Mouse (Mus musculus) CH12.LX (cell line): ENCODE measurements around the gene Optc. TPM values are rescaled to one million over a fixed set of nuclear protein-coding genes. Genes with fewer than 3 reads are reported as not detected.

Source experiments
- DNase-seq: peaks from one replicate; pipeline ENCODE4 v3.0.0-alpha.2; 2013; ENCODE audit errors: extremely low read depth
- H3K27ac ChIP-seq: 2 replicates; pipeline ENCODE4 v1.5.1; 2012; ENCODE audit warnings: low read depth, mild to moderate bottlenecking, control low read depth, moderate library complexity; ENCODE audit not compliant: insufficient read depth
- H3K27me3 ChIP-seq: replicated peaks from 2 replicates; pipeline ENCODE3; 2012; ENCODE audit warnings: inconsistent platforms
- H3K36me3 ChIP-seq, 2 experiments: replicated peaks in 1 of 2; 2 replicates each; pipeline versions ENCODE3 to v1.6.1; 2012; ENCODE audit warnings: inconsistent platforms in 1 of 2, low read length in 1 of 2, mild to moderate bottlenecking in 1 of 2, mixed read lengths in 1 of 2, moderate library complexity in 1 of 2; ENCODE audit not compliant: control insufficient read depth in 1 of 2, insufficient read depth in 1 of 2
- H3K4me1 ChIP-seq, 2 experiments: 2 replicates each; pipeline ENCODE4 v1.6.1; 2012; ENCODE audit warnings: inconsistent platforms in 1 of 2, moderate library complexity in 1 of 2; ENCODE audit not compliant: insufficient read depth in 2 of 2, control insufficient read depth in 1 of 2
- H3K4me2 ChIP-seq: 2 replicates; pipeline ENCODE4 v1.6.1; 2012; ENCODE audit warnings: low read depth, mild to moderate bottlenecking, control low read depth; ENCODE audit not compliant: poor library complexity, insufficient read depth, severe bottlenecking
- H3K4me3 ChIP-seq, 3 experiments: fragments of 150-350 bp in 1 of 3; sonication (generic) in 1 of 3; replicated peaks in 1 of 3; 2 replicates each; pipeline versions ENCODE3 to v1.5.1; 2011 to 2012; ENCODE audit warnings: low read depth in 2 of 3, low read length in 2 of 3, mild to moderate bottlenecking in 2 of 3, moderate library complexity in 2 of 3, control low read depth in 1 of 3, improper control_type of control experiment in 1 of 3, inconsistent platforms in 1 of 3, mixed read lengths in 1 of 3; ENCODE audit not compliant: poor library complexity in 1 of 3
- H3K79me2 ChIP-seq: replicated peaks from 2 replicates; pipeline ENCODE4 v1.6.1; 2012; ENCODE audit warnings: mild to moderate bottlenecking, moderate library complexity; ENCODE audit not compliant: control insufficient read depth, poor library complexity, insufficient read depth, severe bottlenecking; ENCODE audit errors: extremely low read depth
- H3K9ac ChIP-seq: 2 replicates; pipeline ENCODE4 v1.6.1; 2012; ENCODE audit warnings: low read depth, mild to moderate bottlenecking, control low read depth, moderate library complexity; ENCODE audit not compliant: insufficient read depth
- H3K9me3 ChIP-seq: replicated peaks from 2 replicates; pipeline ENCODE3; 2012; ENCODE audit warnings: low read length, inconsistent platforms, mixed read lengths
- BHLHE40 ChIP-seq: IDR thresholded peaks from 2 replicates; pipeline ENCODE4 v1.6.1; 2011; ENCODE audit warnings: mild to moderate bottlenecking, low read depth, low read length, improper control_type of control experiment
- CHD1 ChIP-seq: IDR thresholded peaks from 2 replicates; pipeline ENCODE4 v1.6.1; 2012; ENCODE audit warnings: low read depth, low read length, improper control_type of control experiment, inconsistent platforms
- CHD2 ChIP-seq: IDR thresholded peaks from 2 replicates; pipeline ENCODE4 v1.6.1; 2011; ENCODE audit warnings: low read length, improper control_type of control experiment
- CTCF ChIP-seq, 2 experiments: IDR thresholded peaks in 1 of 2; conservative IDR thresholded peaks in 1 of 2; 2 replicates each; pipeline ENCODE4 v1.5.1; 2011 to 2012; ENCODE audit warnings: low read depth in 2 of 2, low read length in 2 of 2, improper control_type of control experiment in 1 of 2, inconsistent platforms in 1 of 2, mild to moderate bottlenecking in 1 of 2, moderate library complexity in 1 of 2
- E2F4 ChIP-seq: IDR thresholded peaks from 2 replicates; pipeline ENCODE4 v1.6.1; 2011; ENCODE audit warnings: low read depth, low read length, improper control_type of control experiment; ENCODE audit not compliant: insufficient replicate concordance
- ELF1 ChIP-seq: IDR thresholded peaks from 2 replicates; pipeline ENCODE4 v1.6.1; 2014; ENCODE audit warnings: low read depth, mild to moderate bottlenecking, inconsistent platforms, low read length, improper control_type of control experiment
- EP300 ChIP-seq: IDR thresholded peaks from 2 replicates; pipeline ENCODE4 v1.6.1; 2011; ENCODE audit warnings: low read length, improper control_type of control experiment
- GABPA ChIP-seq: IDR thresholded peaks from 2 replicates; pipeline ENCODE4 v1.6.1; 2012; ENCODE audit warnings: low read depth, low read length, improper control_type of control experiment, inconsistent platforms; ENCODE audit not compliant: insufficient replicate concordance
- HCFC1 ChIP-seq: IDR thresholded peaks from 2 replicates; pipeline ENCODE4 v1.6.1; 2012; ENCODE audit warnings: low read depth, mild to moderate bottlenecking, inconsistent platforms, low read length, improper control_type of control experiment
- IRF4 ChIP-seq: IDR thresholded peaks from 2 replicates; pipeline ENCODE4 v1.6.1; 2014; ENCODE audit warnings: low read depth, mild to moderate bottlenecking, inconsistent platforms, low read length, improper control_type of control experiment
- JUN ChIP-seq: IDR thresholded peaks from 2 replicates; pipeline ENCODE4 v1.6.1; 2011; ENCODE audit warnings: low read depth, mild to moderate bottlenecking, low read length, improper control_type of control experiment, moderate library complexity; ENCODE audit not compliant: insufficient read depth
- MAFK ChIP-seq: IDR thresholded peaks from 2 replicates; pipeline ENCODE4 v1.6.1; 2011; ENCODE audit warnings: low read length, improper control_type of control experiment; ENCODE audit not compliant: insufficient replicate concordance
- MEF2A ChIP-seq: IDR thresholded peaks from 2 replicates; pipeline ENCODE4 v1.6.1; 2014; ENCODE audit warnings: low read depth, mild to moderate bottlenecking, inconsistent platforms, low read length, improper control_type of control experiment, borderline replicate concordance
- NELFE ChIP-seq: IDR thresholded peaks from 2 replicates; pipeline ENCODE4 v1.6.1; 2011; ENCODE audit warnings: low read depth, low read length, improper control_type of control experiment
- PAX5 ChIP-seq: IDR thresholded peaks from 2 replicates; pipeline ENCODE4 v1.6.1; 2012; ENCODE audit warnings: low read length, inconsistent platforms, mixed read lengths
- POLR2A ChIP-seq: IDR thresholded peaks from 2 replicates; pipeline ENCODE4 v1.6.1; 2011; ENCODE audit warnings: low read depth, mild to moderate bottlenecking, improper control_type of control experiment, low read length
- SIN3A ChIP-seq: IDR thresholded peaks from 2 replicates; pipeline ENCODE4 v1.6.1; 2012; ENCODE audit warnings: low read length, improper control_type of control experiment, inconsistent platforms
- SMC3 ChIP-seq: IDR thresholded peaks from 2 replicates; pipeline ENCODE4 v1.6.1; 2011; ENCODE audit warnings: low read depth, low read length, improper control_type of control experiment
- UBTF ChIP-seq: IDR thresholded peaks from 2 replicates; pipeline ENCODE4 v1.6.1; 2012; ENCODE audit warnings: low read depth, mild to moderate bottlenecking, inconsistent platforms, low read length, improper control_type of control experiment, moderate library complexity
- USF1 ChIP-seq: IDR thresholded peaks from 2 replicates; pipeline ENCODE4 v1.6.1; 2014; ENCODE audit warnings: low read depth, mild to moderate bottlenecking, inconsistent platforms, low read length, improper control_type of control experiment
- USF2 ChIP-seq: conservative IDR thresholded peaks from 2 replicates; pipeline ENCODE4 v1.6.1; 2011; ENCODE audit warnings: low read depth, low read length, improper control_type of control experiment
- ZC3H11A ChIP-seq: IDR thresholded peaks from 2 replicates; pipeline ENCODE4 v1.6.1; 2012; ENCODE audit warnings: low read depth, mild to moderate bottlenecking, inconsistent platforms, low read length, improper control_type of control experiment
- ZKSCAN1 ChIP-seq: IDR thresholded peaks from 2 replicates; pipeline ENCODE4 v1.6.1; 2012; ENCODE audit warnings: low read depth, inconsistent platforms, low read length, improper control_type of control experiment, borderline replicate concordance
- ZNF384 ChIP-seq: IDR thresholded peaks from 2 replicates; pipeline ENCODE4 v1.6.1; 2012; ENCODE audit warnings: low read depth, low read length, improper control_type of control experiment, inconsistent platforms
- dilution Hi-C: fragments of 300-500 bp; cut with MboI; formaldehyde crosslinking; loops from 2 replicates; pipeline ENCODE4 v1.14.3; 2020; ENCODE audit warnings: low sequenced_read_pairs; ENCODE audit not compliant: extremely low pct_unique_long_range_greater_than_20kb, extremely low pct_ligation_motif_present
- in situ Hi-C: fragments of 300-500 bp; cut with MboI; formaldehyde crosslinking; loops from 3 replicates; pipeline ENCODE4 v1.14.3; 2019; ENCODE audit warnings: low sequenced_read_pairs, low pct_ligation_motif_present, low pct_unique_long_range_greater_than_20kb, mixed read lengths
- polyA plus RNA-seq: library from polyadenylated mRNA; unstranded; fragments of >175 nt; gene quantifications from 2 replicates; pipeline ENCODE4 v1.2.1, GENCODE M21; 2012; ENCODE audit warnings: low read depth; ENCODE audit not compliant: insufficient read length
- total RNA-seq, 2 experiments: library from RNA; depleted of rRNA; stranded (reverse); fragments of 300-350 nt in 1 of 2; fragments of >200 nt in 1 of 2; gene quantifications; 2 replicates each; pipeline ENCODE4 v1.2.3; 2012 to 2014

Gene Optc
- total and polyA plus RNA-seq, 3 experiments, result not detected

GRCm38 (mm10) chr1:133897293-133897692 is 10.5 kb downstream of the Optc start:
- H3K4me3 ChIP-seq, result no peak overlapping the region
- peaks cover 2% of the 10 kb centered on the region for H3K27me3 ChIP-seq
- TF ChIP-seq MAFK, result no peak
- TF ChIP-seq GABPA, result no peak
- TF ChIP-seq UBTF, result no peak
- no peak for TF ChIP-seq EP300
- no peak for TF ChIP-seq ZNF384
- TF ChIP-seq SMC3, result no peak
- dilution Hi-C loops (no loop called here), in situ Hi-C loops (no loop called here)
- H3K36me3 ChIP-seq, result no peaks in the 10 kb centered on the region
- H3K4me1 ChIP-seq, result peaks cover 9 to 45% of the 10 kb centered on the region in 2 experiments
- H3K9me3 ChIP-seq, result no peaks in the 10 kb centered on the region
- no peak overlapping the region for H3K9ac ChIP-seq
- no peak overlapping the region for H3K27ac ChIP-seq
- H3K79me2 ChIP-seq, result no peaks in the 10 kb centered on the region
- no peak for DNase-seq
- H3K4me2 ChIP-seq, result no peak overlapping the region

DNA sequence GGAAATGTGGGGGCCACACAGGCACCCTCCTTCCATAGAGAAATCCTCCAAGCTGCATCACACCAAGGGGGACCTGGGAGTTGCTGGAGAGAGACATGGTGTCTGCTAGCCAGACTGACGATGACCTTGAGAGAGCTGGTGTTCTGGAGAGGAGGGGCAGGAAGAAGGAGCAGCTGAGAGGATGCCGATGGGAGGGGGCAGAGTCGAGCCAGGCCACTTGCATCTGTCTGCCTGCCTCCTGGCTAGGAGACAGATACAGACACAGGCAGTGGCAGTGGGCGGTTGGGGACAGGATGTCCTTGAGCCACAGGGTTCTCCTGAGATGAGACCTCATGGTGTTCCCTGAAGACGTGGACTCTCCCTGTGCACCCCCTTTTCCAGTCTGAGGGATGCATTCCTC is 16.3 kb downstream of the Optc start:
- Histone ChIP-seq H3K27ac (no peak overlapping the region), H3K9ac (no peak overlapping the region)

More for the DNA sequence above, 16.3 kb downstream of the Optc start:
- Histone ChIP-seq H3K4me3 (no peak overlapping the region), H3K4me2 (no peak overlapping the region), H3K79me2 (no peaks in the 10 kb centered on the region), H3K36me3 (no peaks in the 10 kb centered on the region), H3K27me3 (no peaks in the 10 kb centered on the region), H3K9me3 (no peaks in the 10 kb centered on the region), H3K4me1 (peaks cover 12 to 68% of the 10 kb centered on the region in 2 experiments)
- dilution Hi-C loops, result no loop called here
- in situ Hi-C loops, result loop anchor here (5.0 kb wide), 3 partner anchors 34 to 154 kb away; no protein-coding TSS in a partner anchor
- no peak for TF ChIP-seq MEF2A
- no peak for TF ChIP-seq ELF1
- no peak for TF ChIP-seq SMC3
- TF ChIP-seq BHLHE40, result no peak
- TF ChIP-seq IRF4, result no peak
- TF ChIP-seq UBTF, result no peak
- TF ChIP-seq E2F4, result no peak
- TF ChIP-seq HCFC1, result no peak
- no peak for TF ChIP-seq POLR2A
- TF ChIP-seq USF1, result no peak
- TF ChIP-seq USF2, result no peak
- no peak for TF ChIP-seq JUN
- no peak for TF ChIP-seq CHD2
- no peak for TF ChIP-seq ZC3H11A
- no peak for TF ChIP-seq SIN3A
- TF ChIP-seq CHD1, result no peak
- TF ChIP-seq CTCF (conservative IDR thresholded peaks at IDR 0.05 in 1 of 2, IDR thresholded peaks at IDR 0.05 in 1 of 2; ENCODE audit: low read depth in 2 of 2, low read length in 2 of 2), result no peak
- TF ChIP-seq ZKSCAN1, result no peak
- no peak for TF ChIP-seq PAX5
- TF ChIP-seq NELFE, result no peak
- no peak for DNase-seq
